Mouse (Mus musculus) erythroblast, embryonic 14.5 days (primary cell): ENCODE measurements around the gene Tnf. TPM values are rescaled to one million over a fixed set of nuclear protein-coding genes. Genes with fewer than 3 reads are reported as not detected.

Experiments
- H3K27me3 ChIP-seq: 2 replicates; pipeline ENCODE4 v1.6.1; 2012; ENCODE audit warnings: inconsistent platforms; ENCODE audit not compliant: control insufficient read depth
- H3K36me3 ChIP-seq: 2 replicates; pipeline ENCODE4 v1.6.1; 2012; ENCODE audit warnings: mild to moderate bottlenecking, inconsistent platforms; ENCODE audit not compliant: control insufficient read depth
- H3K4me1 ChIP-seq: 2 replicates; pipeline ENCODE4 v1.6.1; 2012; ENCODE audit warnings: inconsistent platforms; ENCODE audit not compliant: control insufficient read depth
- H3K4me3 ChIP-seq: replicated peaks from 2 replicates; pipeline ENCODE3; 2012; ENCODE audit warnings: moderate library complexity, mild to moderate bottlenecking, inconsistent platforms
- H3K9me3 ChIP-seq: 2 replicates; pipeline ENCODE4 v1.6.1; 2012; ENCODE audit warnings: low read length, inconsistent platforms, mixed read lengths; ENCODE audit not compliant: control insufficient read depth
- GATA1 ChIP-seq: IDR thresholded peaks from 2 replicates; pipeline ENCODE4 v1.6.1; 2012; ENCODE audit warnings: low read length, inconsistent platforms, mixed read lengths
- TAL1 ChIP-seq: IDR thresholded peaks from 3 replicates; pipeline ENCODE4 v1.6.1; 2012; ENCODE audit warnings: low read length, inconsistent platforms, mixed read lengths
- polyA plus RNA-seq: library from polyadenylated mRNA; stranded (reverse); fragments of >175 nt; gene quantifications from 2 replicates; pipeline ENCODE4 v1.2.3, GENCODE M21; 2012

The Tnf gene
- polyA plus RNA-seq, 1 experiment, result 0.09 TPM

GRCm38 (mm10) chr17:35202442-35202841 is 635 bp upstream of the Tnf start:
- H3K4me3 ChIP-seq, result no peak overlapping the region
- H3K27me3 ChIP-seq, result peaks cover 62% of the 10 kb centered on the region
- H3K9me3 ChIP-seq, result no peaks in the 10 kb centered on the region
- no peaks in the 10 kb centered on the region for H3K36me3 ChIP-seq
- H3K4me1 ChIP-seq, result peaks cover 4% of the 10 kb centered on the region
- TF ChIP-seq TAL1 (no peak), GATA1 (no peak)

GRCm38 (mm10) chr17:35201128-35201527 is 679 bp downstream of the Tnf start:
- TF ChIP-seq GATA1, result no peak
- TF ChIP-seq TAL1, result no peak
- peaks cover 72% of the 10 kb centered on the region for H3K27me3 ChIP-seq
- H3K4me1 ChIP-seq, result peaks cover 6% of the 10 kb centered on the region
- no peaks in the 10 kb centered on the region for H3K36me3 ChIP-seq
- H3K4me3 ChIP-seq, result no peak overlapping the region
- H3K9me3 ChIP-seq, result no peaks in the 10 kb centered on the region

GRCm38 (mm10) chr17:35200398-35200797 is 1.4 kb downstream of the Tnf start:
- Histone ChIP-seq H3K27me3 (peaks cover 78% of the 10 kb centered on the region), H3K9me3 (no peaks in the 10 kb centered on the region)
- TF ChIP-seq GATA1, result no peak
- no peak for TF ChIP-seq TAL1

GRCm38 (mm10) chr17:35198946-35199345 is 2.9 kb downstream of the Tnf start:
- Histone ChIP-seq H3K4me1 (peaks cover 16% of the 10 kb centered on the region), H3K4me3 (no peak overlapping the region), H3K9me3 (no peaks in the 10 kb centered on the region), H3K27me3 (peaks cover 79% of the 10 kb centered on the region), H3K36me3 (no peaks in the 10 kb centered on the region)
- TF ChIP-seq TAL1 (no peak), GATA1 (no peak)

More at GRCm38 (mm10) chr17:35200398-35200797, 1.4 kb downstream of the Tnf start:
- H3K4me1 ChIP-seq, result peaks cover 13% of the 10 kb centered on the region
- H3K36me3 ChIP-seq, result no peaks in the 10 kb centered on the region
- H3K4me3 ChIP-seq, result no peak overlapping the region

GRCm38 (mm10) chr17:35198029-35198428 is 3.8 kb downstream of the Tnf start:
- Histone ChIP-seq H3K27me3 (peaks cover 73% of the 10 kb centered on the region), H3K36me3 (no peaks in the 10 kb centered on the region), H3K4me3 (no peak overlapping the region), H3K9me3 (no peaks in the 10 kb centered on the region), H3K4me1 (peaks cover 16% of the 10 kb centered on the region)
- TF ChIP-seq GATA1 (no peak), TAL1 (no peak)

GRCm38 (mm10) chr17:35197126-35197525 is 4.7 kb downstream of the Tnf start:
- H3K36me3 ChIP-seq, result no peaks in the 10 kb centered on the region
- no peak overlapping the region for H3K4me3 ChIP-seq
- TF ChIP-seq GATA1 (no peak), TAL1 (no peak)
- peaks cover 16% of the 10 kb centered on the region for H3K4me1 ChIP-seq
- H3K9me3 ChIP-seq, result no peaks in the 10 kb centered on the region
- peaks cover 68% of the 10 kb centered on the region for H3K27me3 ChIP-seq

- Histone ChIP-seq H3K27me3 (peaks cover 59% of the 10 kb centered on the region), H3K36me3 (no peaks in the 10 kb centered on the region), H3K4me1 (peaks cover 16% of the 10 kb centered on the region), H3K4me3 (no peak overlapping the region), H3K9me3 (no peaks in the 10 kb centered on the region)
- TF ChIP-seq TAL1 (no peak), GATA1 (no peak)
Measured at GRCm38 (mm10) chr17:35196321-35196641, 5.5 kb downstream of the Tnf start.

GRCm38 (mm10) chr17:35195631-35196320 is 6.0 kb downstream of the Tnf start:
- Histone ChIP-seq H3K36me3 (no peaks in the 10 kb centered on the region), H3K9me3 (no peaks in the 10 kb centered on the region), H3K27me3 (peaks cover 54% of the 10 kb centered on the region), H3K4me1 (peaks cover 16% of the 10 kb centered on the region), H3K4me3 (peak overlapping the region; percentile 48)
- TF ChIP-seq TAL1 (no peak), GATA1 (no peak)

GRCm38 (mm10) chr17:35194844-35195630 is 6.8 kb downstream of the Tnf start:
- peaks cover 14% of the 10 kb centered on the region for H3K4me1 ChIP-seq

More at GRCm38 (mm10) chr17:35194844-35195630, 6.8 kb downstream of the Tnf start:
- Histone ChIP-seq H3K4me3 (peak overlapping the region; percentile 48), H3K27me3 (peaks cover 47% of the 10 kb centered on the region), H3K36me3 (no peaks in the 10 kb centered on the region), H3K9me3 (no peaks in the 10 kb centered on the region)
- TF ChIP-seq GATA1 (no peak), TAL1 (no peak)
